Mouse (Mus musculus) kidney, postnatal 0 days (tissue): Measurements from ENCODE around the gene Emc6. TPM values are rescaled to one million over a fixed set of nuclear protein-coding genes. Genes with fewer than 3 reads are reported as not detected.

Experiments used
- ATAC-seq: fragments of 200-750 bp; cut with Nextera tagmentation; replicated peaks from 2 replicates; pipeline ENCODE4 v1.8.0; 2017; ENCODE audit warnings: low read depth, moderate number of reproducible peaks, moderate TSS enrichment, moderate library complexity; ENCODE audit not compliant: low FRiP score
- DNase-seq: peaks from one replicate; pipeline ENCODE4 v3.0.0-alpha.2; 2016; ENCODE audit warnings: low spot score
- H3K27ac ChIP-seq: fragments of 300-500 bp; sonication (generic); 2 replicates; pipeline ENCODE4 v1.5.1; 2014; ENCODE audit warnings: mild to moderate bottlenecking
- H3K27me3 ChIP-seq: fragments of 300-500 bp; sonication (generic); 2 replicates; pipeline ENCODE4 v1.6.1; 2014; ENCODE audit warnings: low read length, mixed read lengths; ENCODE audit not compliant: insufficient read depth
- H3K36me3 ChIP-seq: fragments of 300-500 bp; sonication (generic); 2 replicates; pipeline ENCODE4 v1.6.1; 2014; ENCODE audit warnings: low read length, mixed read lengths; ENCODE audit not compliant: insufficient read depth
- H3K4me1 ChIP-seq: fragments of 300-500 bp; sonication (generic); replicated peaks from 2 replicates; pipeline ENCODE4 v1.6.1; 2014; ENCODE audit warnings: antibody characterized with exemption, low read length, mixed read lengths; ENCODE audit not compliant: insufficient read depth
- H3K4me2 ChIP-seq: fragments of 300-500 bp; sonication (generic); 2 replicates; pipeline ENCODE4 v1.6.1; 2014; ENCODE audit warnings: mild to moderate bottlenecking, low read length, moderate library complexity, mixed read lengths
- H3K4me3 ChIP-seq: fragments of 300-500 bp; sonication (generic); replicated peaks from 2 replicates; pipeline ENCODE4 v1.5.1; 2014; ENCODE audit warnings: low read depth, low read length
- H3K9ac ChIP-seq: fragments of 300-500 bp; sonication (generic); 2 replicates; pipeline ENCODE4 v1.6.1; 2014; ENCODE audit warnings: low read depth, low read length
- H3K9me3 ChIP-seq: fragments of 300-500 bp; sonication (generic); replicated peaks from 2 replicates; pipeline ENCODE4 v1.6.1; 2016; ENCODE audit warnings: low read length, inconsistent platforms, mixed read lengths
- CTCF ChIP-seq: IDR thresholded peaks from 2 replicates; pipeline ENCODE4 v1.5.1; 2016; ENCODE audit warnings: antibody characterized with exemption, low read depth, mild to moderate bottlenecking, moderate library complexity
- WGBS: fragments of 180-500 bp; shearing (Covaris S2); extraction: QIAGEN DNeasy Blood & Tissue Kit; methylation state at CpG from one replicate; pipeline ENCODE4 v1.1.7; 2014; 5-methylcytosine and 5-hydroxymethylcytosine counted together
- polyA plus RNA-seq: library from polyadenylated mRNA; unstranded; fragments of >200 nt; fragmentation: Nextera tagmentation; extraction: Ambion mirVana; gene quantifications from 2 replicates; pipeline ENCODE4 v1.2.1, GENCODE M21; 2015

Emc6 gene
- polyA plus RNA-seq, 1 experiment from 2014 or later = 187 TPM

DNA sequence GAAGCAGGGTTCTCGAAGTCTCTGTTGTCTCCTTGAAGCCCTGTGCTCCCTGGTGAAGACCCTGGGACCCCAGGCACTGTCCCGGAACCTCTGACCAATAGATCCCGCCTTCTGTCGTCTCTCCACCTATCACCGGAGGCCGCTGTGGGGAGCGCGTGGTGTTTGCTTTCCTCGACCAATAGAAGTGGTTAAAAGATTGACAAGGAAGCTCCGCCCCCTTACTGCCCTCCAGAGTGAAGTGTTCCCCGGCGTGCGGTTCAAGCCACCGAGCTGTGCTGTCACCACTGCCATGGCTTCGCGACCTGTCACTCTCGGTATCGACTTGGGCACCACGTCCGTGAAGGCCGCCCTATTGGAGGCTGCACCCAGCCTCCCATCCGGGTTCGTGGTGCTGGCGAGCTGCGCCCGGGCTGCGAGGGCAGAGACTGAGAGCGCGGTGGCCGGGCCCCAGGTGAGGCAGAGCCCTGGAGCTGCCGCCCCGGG, 22.4 kb upstream of the Emc6 start, which contains the start of gene Shpk:
TSS of gene Shpk (plus strand) at position 231 of the 483 bp plus-strand sequence.
- ATAC-seq (peak; percentile 97), DNase-seq (peak; percentile 98)
- peak within 1 kb of the TSS; percentile 69 for H3K4me2 ChIP-seq
- 0 out of 2 replicates have a peak, but pooled peaks cover 9% of the 10 kb centered on the region for H3K36me3 ChIP-seq
- no peak within 1 kb of the TSS for H3K27ac ChIP-seq
- H3K27me3 ChIP-seq = no peaks in the 10 kb centered on the region
- H3K4me3 ChIP-seq = peak within 1 kb of the TSS; percentile 59
- H3K4me1 ChIP-seq = no peaks in the 10 kb centered on the region
- WGBS = under 1% methylated on average over 32 of the region's 32 CpGs
- H3K9ac ChIP-seq = peak within 1 kb of the TSS; percentile 66
- no peaks in the 10 kb centered on the region for H3K9me3 ChIP-seq
- peak; percentile 26; the same call in 1 of the 2 replicates for TF ChIP-seq CTCF

DNA sequence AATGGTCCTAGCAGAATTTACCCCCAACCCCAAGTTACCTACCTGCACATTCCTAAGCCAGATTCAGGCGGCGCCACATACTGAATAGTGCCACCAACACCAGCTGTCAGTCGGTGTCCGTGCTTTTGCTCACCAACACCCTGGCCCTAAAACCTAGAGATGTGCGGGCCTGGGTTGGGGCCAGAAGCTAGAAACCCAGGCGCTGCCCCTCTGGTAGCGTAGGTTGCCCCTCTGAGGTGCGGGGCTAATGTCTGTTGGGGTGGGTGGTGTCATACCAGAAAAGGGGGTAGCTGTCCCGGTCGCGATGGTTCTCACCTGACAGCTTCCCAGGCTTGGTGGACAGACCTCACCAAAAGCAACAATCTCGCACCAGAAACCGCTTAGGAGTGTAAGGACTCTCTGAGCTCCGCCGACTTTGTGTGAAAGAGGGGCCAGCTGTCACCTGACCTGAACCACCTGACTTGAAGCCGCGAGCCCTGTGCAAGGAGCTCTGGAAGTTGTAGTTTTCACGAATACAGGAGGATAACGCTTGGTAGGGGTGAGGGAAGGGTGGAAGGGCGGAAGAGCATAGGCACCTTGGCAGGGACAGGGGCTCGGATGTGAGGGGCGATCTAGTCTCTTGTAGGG, 21.9 kb upstream of the Emc6 start, which contains the start of gene Ctns:
TSS of gene Ctns (minus strand) at position 440 of the 627 bp plus-strand sequence.
- WGBS = under 1% methylated on average over 22 of the region's 22 CpGs
- H3K4me1 ChIP-seq = no peaks in the 10 kb centered on the region
- DNase-seq (peak; percentile 96), ATAC-seq (peak; percentile 96)
- TF ChIP-seq CTCF = no peak
- H3K9ac ChIP-seq = peak within 1 kb of the TSS; percentile 66
- no peaks in the 10 kb centered on the region for H3K9me3 ChIP-seq
- peak within 1 kb of the TSS; percentile 59 for H3K4me3 ChIP-seq
- H3K27ac ChIP-seq = no peak within 1 kb of the TSS
- H3K36me3 ChIP-seq = 0 out of 2 replicates have a peak, but pooled peaks cover 9% of the 10 kb centered on the region
- peak within 1 kb of the TSS; percentile 69 for H3K4me2 ChIP-seq
- H3K27me3 ChIP-seq = no peaks in the 10 kb centered on the region

DNA sequence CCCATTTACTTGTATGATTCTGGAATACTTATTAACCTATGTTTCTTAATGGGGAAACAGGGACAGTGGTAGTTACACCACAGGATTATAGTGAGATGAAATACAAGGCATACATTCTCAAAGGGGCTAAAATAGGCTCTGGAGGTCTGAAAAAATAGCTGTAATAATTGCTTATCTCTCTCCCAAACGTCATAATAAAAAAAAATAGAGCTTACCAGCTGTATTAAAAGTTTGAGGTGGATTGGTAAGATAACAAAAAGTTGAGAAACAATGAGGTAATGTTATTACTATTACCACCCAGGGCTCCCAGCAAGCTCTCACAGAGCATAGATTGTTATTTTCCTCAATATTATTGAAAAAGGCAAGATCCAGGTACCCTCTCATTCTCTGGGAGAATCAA, 21.4 kb upstream of the Emc6 start:
- H3K36me3 ChIP-seq = 0 out of 2 replicates have a peak, but pooled peaks cover 9% of the 10 kb centered on the region
- H3K4me1 ChIP-seq = no peaks in the 10 kb centered on the region
- H3K27me3 ChIP-seq = no peaks in the 10 kb centered on the region
- H3K9ac ChIP-seq = peak overlapping the region; percentile 66
- peak overlapping the region; percentile 69 for H3K4me2 ChIP-seq
- WGBS = 3% methylated on average over 1 of the region's 1 CpGs
- no peak overlapping the region for H3K27ac ChIP-seq
- no peaks in the 10 kb centered on the region for H3K9me3 ChIP-seq
- no peak for DNase-seq
- ATAC-seq = no peak
- H3K4me3 ChIP-seq = peak overlapping the region; percentile 59
- no peak for TF ChIP-seq CTCF

DNA sequence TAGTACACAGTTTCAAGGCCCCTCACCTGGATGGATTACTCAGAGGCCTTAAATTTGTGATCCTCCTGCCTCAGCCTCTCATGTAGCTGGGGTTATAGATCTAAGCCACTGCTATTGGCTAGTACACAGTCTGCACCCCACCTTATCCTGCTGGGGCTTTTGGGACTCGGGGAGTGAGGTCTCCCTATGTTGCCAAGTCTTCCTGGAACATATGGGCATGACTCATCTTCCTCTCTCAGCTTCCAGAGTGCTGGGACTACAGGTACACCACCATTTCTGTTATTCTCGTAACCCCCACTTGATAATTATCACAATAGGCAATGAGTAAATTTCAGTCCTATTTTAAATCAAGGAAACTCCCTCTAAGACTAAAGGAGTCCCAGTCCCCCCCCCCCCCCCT, 17.6 kb upstream of the Emc6 start:
- Histone ChIP-seq H3K4me1 (no peaks in the 10 kb centered on the region), H3K4me3 (no peak overlapping the region), H3K36me3 (peaks cover 20% of the 10 kb centered on the region; the same call in 1 of the 2 replicates), H3K9ac (no peak overlapping the region), H3K9me3 (no peaks in the 10 kb centered on the region), H3K4me2 (no peak overlapping the region), H3K27ac (no peak overlapping the region), H3K27me3 (no peaks in the 10 kb centered on the region)
- no peak for TF ChIP-seq CTCF
- WGBS = 75% methylated on average over 2 of the region's 2 CpGs
- ATAC-seq = no peak
- DNase-seq = no peak

DNA sequence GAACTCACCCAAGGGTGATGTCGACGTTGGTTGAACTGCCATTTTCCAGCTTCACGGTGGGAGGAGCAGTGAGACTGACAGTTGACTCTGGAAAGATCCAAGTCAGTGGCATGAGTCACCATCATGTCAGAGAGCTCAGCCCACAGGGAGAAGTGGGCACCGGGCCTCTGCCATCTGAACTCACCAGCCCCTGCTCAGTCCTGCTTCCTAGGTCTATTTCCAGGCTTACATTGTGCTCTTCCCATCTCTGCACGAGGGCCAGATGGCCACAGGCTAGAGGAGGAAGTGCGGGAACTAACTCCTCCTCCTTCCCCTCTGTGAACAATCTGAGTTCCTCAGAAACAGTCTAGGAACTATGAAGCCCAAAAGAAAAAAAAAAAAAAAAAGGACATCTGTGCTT, 16.2 kb upstream of the Emc6 start:
- 72% methylated on average over 6 of the region's 6 CpGs for WGBS
- H3K36me3 ChIP-seq = peaks cover 20% of the 10 kb centered on the region; the same call in 1 of the 2 replicates
- no peak for ATAC-seq
- H3K27ac ChIP-seq = no peak overlapping the region
- H3K9me3 ChIP-seq = no peaks in the 10 kb centered on the region
- no peaks in the 10 kb centered on the region for H3K4me1 ChIP-seq
- H3K4me3 ChIP-seq = no peak overlapping the region
- no peaks in the 10 kb centered on the region for H3K27me3 ChIP-seq
- TF ChIP-seq CTCF = no peak
- H3K4me2 ChIP-seq = no peak overlapping the region
- no peak overlapping the region for H3K9ac ChIP-seq
- no peak for DNase-seq

DNA sequence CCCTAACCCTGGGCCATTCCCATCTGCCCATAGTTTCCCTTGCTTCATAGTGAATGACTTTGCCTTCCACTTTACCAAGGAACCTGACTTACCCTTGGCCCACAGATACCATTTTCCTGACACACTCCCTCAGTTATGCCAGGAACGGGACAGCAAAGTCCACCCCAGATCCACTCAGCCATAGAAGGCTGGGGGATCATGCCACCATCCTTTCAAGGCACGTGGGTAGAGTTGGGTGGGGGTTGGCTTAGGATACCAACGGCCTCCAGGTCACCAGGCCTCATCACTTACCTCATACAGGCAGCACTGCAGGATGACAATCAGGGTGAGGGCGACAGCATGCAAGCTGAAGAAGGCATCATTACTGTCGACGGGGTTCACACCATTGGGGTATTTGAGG, 10.4 kb upstream of the Emc6 start:
- no peak for TF ChIP-seq CTCF
- no peaks in the 10 kb centered on the region for H3K27me3 ChIP-seq
- ATAC-seq (0 out of 2 replicates have a peak, but pooled peaks have one; percentile 44), DNase-seq (no peak)
- no peaks in the 10 kb centered on the region for H3K9me3 ChIP-seq
- no peaks in the 10 kb centered on the region for H3K4me1 ChIP-seq
- H3K4me2 ChIP-seq = no peak overlapping the region
- no peak overlapping the region for H3K27ac ChIP-seq
- H3K9ac ChIP-seq = no peak overlapping the region
- 88% methylated on average over 6 of the region's 6 CpGs for WGBS
- no peak overlapping the region for H3K4me3 ChIP-seq
- H3K36me3 ChIP-seq = peaks cover 26% of the 10 kb centered on the region
